Mouse (Mus musculus) small intestine, adult 2 months (tissue): ENCODE results near the gene N4bp2.

Experiments
- CTCF ChIP-seq: fragments of 200-500 bp; IDR thresholded peaks from 2 replicates; pipeline ENCODE4 v1.5.1; 2012; ENCODE audit warnings: low read depth, mild to moderate bottlenecking, control low read depth, inconsistent platforms, low read length, moderate library complexity, mixed read lengths; ENCODE audit not compliant: insufficient replicate concordance, insufficient read length; ENCODE audit errors: extremely low read depth
- POLR2A ChIP-seq: fragments of 200-500 bp; IDR thresholded peaks from 2 replicates; pipeline ENCODE4 v1.6.1; 2012; ENCODE audit warnings: low read depth, mild to moderate bottlenecking, control low read depth, inconsistent platforms, low read length, moderate library complexity

- no peak for TF ChIP-seq CTCF
- no peak for TF ChIP-seq POLR2A
Observed at GRCm38 (mm10) chr5:65731173-65732007, 31.9 kb upstream of the N4bp2 start.
